Mouse (Mus musculus): ENCODE results near the gene Slc16a13.

GRCm38 (mm10) chr11:70170291-70170690 is 50.6 kb downstream of the Slc16a13 start:
- TF ChIP-seq CTCF (IDR thresholded peaks at IDR 0.05; ENCODE audit: insufficient read depth, low read depth, low read length), result no peak
- TF ChIP-seq POLR2A (IDR thresholded peaks at IDR 0.05; ENCODE audit: insufficient read depth, low read depth, low read length), result no peak
